Mouse (Mus musculus) spleen, postnatal 4 days (tissue): ENCODE measurements around the gene Zfp664.

Experiments
- DNase-seq, 2 experiments: peaks; one replicate each; pipeline ENCODE4 v3.0.0; 2022; ENCODE audit warnings: low spot score in 2 of 2

Zfp664 gene

GRCm38 (mm10) chr5:124872033-124872432, 9.5 kb downstream of the Zfp664 start:
- no peak for DNase-seq

DNA sequence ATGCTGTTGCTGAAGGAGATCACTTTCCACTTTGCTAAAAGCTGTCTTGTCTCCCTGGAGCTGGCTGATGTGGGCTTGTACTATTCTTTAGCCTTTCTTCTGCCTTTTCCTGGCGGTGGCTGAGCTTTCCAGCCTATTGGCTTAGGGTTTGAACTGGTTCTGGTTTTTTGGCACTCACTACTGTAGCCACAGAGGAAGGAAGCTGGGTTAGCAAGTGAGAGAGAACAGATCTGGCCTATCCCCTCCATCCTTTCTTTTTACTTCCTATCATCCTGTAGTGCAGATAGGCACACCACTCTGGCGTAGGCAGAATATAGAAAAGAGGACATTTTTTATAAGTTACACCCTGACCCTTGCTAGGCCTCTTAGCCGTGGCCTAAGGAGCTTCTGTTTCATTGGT, 10.6 kb downstream of the Zfp664 start:
- no peak for DNase-seq

- DNase-seq: no peak
These were observed 11.6 kb downstream of the Zfp664 start for GRCm38 (mm10) chr5:124873890-124874601.

DNA sequence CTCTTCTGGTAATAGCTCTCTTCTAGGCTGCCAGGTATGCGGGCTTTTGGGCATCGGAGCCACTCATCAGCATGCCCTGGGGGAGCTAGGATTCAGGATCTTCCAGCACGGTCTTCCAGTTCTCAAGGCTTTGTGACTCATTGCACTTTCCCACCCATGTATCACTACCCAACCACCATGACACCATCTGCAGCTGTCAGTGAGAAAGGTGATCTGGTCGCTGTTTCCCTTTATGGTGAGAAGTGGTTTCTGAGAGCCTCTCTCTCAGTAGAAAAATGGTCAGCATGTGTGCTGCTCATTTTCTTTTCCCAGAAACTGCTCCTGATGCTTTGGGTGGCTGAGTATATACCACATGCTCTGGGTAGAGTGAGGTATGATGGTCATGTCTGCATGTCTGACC, 16.8 kb downstream of the Zfp664 start:
- DNase-seq: no peak

GRCm38 (mm10) chr5:124879801-124880200, 17.3 kb downstream of the Zfp664 start:
- no peak for DNase-seq

DNA sequence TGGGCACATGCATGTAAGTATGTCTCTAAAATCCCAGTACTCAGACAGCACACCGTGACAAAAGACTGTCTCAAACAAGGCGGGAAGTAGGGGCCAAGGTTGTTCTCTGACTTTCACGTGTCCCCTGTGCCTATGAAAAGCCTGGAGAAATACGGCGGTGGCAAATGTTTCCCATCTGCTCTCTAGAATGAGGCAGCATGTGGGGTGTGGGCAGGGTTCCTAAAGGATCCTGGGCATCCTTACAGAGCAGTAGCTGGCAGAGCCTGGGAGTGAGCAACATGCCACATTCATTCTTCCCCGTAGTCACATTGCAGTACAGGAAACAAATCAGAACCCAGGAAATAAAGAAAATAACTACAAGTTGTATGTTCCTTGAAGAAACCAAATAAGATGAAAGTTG, 21.4 kb downstream of the Zfp664 start:
- no peak for DNase-seq

DNA sequence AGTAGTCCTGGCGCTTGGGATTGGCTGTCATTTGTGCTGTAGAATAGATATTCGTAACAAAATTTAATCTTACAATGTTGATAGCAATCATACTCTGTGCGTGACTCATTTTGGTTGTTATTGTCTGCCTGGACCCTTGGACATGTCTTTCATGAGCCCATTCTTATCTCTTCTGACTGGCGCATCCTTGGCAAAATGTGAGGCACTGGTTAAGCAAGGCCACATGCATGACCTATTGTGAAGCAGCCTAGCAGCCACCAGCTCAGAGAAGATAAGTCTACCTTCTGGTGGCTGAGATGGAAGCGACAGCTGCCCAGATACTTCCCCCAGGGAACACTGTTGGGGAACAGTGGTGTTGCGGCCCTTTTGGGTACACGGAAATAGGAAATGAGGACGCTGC, 26.2 kb downstream of the Zfp664 start:
- DNase-seq: no peak

DNA sequence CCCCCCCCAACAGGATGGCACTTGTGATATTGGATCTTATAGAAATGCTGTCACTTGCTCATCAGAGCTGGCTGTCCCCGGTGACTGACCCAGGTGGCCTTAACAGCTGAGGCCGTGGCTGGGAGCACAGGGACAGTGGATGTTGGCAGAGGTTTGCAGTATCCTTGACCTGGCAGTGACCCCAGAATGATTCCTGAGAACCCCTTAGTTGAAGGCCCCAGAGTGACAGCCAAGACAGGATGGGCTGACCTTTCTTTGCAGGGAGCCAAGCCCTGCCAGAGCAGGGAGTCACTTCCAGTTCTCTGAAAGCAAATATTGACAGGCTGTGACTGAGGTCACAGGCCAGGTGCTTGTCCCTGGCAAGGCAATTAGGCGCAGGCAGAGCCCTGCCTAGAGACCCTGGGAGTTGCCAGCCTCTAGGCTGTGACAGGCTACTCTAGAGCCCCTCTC, 29.5 kb downstream of the Zfp664 start:
- DNase-seq: no peak

DNA sequence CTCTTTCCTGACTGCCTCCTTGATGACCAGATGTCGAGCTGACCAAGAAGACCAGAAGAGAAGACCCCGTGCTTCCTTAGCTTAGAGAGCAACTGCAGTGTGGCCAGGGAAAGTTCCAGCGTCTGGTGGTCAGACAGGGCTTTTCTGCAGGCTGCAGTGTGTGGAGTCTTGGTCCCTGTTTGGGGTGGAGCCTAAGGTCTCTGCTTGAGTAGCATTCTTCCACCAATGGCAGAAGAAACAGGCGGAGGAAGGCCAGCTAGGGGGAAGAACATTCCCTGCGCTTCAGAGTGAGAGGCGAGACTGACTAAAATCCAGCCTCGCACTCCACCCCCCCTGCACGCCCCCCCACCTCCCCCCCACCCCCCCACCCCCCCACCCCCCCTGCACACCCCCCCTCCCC, 33.6 kb downstream of the Zfp664 start:
- DNase-seq: no peak

DNA sequence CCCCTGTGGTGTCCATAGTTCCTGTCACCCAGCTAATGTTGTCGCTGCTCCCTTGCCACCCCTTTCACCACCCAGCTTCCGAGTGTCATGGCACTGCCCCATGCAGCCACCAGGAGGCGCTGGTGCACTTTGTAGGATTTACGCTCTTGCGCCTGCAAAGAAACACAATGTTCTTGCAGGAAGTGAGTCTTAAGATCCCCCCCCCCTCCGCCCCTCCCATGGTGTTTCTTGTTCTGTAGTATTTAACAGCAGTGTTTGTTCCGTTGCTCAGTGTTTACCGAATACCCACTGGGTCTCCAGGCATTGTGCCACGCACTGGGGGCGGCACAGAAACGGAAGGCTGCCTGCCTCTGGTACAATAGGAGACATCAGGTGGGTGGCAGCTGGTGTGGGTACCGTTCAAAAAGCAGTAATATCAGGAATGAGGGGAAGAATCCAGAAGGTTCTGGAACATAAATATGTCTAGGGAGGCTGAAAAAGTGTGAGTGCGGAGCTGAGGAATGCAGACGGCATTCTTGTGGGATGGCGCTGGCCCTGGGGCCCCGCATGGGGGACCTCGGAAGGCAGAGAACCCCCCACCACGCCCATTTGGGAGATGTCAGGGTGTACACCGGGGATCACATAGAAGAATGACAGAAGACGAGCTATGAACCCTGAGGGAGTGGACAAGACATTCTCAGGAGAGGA, 37.6 kb downstream of the Zfp664 start:
- peak; percentile 78 to 94 for DNase-seq

DNA sequence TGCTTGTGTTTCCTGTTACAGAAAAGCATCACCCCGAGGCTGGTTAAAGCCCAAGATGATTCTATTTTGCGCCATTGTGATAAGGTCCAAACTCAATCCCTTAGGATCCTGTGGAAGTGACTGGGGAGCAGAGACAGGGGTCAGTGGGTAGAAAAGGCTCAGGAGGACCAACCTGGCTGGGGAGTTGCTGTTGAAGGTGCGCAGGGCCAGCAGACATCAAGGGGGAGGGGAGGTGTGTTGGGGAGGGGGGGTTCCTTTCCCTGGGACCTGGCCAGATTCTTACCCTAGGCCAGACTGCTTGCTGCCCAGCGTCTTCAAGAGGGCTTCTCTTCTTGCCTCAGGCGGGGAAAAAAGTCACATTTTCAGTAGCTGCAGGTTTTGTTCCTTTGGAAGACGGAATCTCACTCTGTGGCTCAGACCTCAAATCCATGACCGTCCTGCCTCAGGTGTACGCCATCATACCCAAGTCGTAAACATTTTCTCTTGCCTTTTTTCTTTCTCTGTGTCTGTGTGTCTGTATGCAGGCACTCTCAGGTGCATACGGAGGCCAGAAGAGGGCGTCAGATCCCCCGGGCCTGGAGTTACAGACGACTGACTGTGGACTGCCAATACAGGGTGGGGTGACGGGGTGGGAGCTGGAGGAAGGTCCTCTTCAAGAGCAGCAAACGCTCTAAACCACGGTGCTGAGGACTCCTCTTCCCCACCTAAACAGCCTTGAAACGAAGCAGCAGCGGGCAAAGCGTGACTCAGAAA, 38.4 kb downstream of the Zfp664 start:
- DNase-seq: no peak

DNA sequence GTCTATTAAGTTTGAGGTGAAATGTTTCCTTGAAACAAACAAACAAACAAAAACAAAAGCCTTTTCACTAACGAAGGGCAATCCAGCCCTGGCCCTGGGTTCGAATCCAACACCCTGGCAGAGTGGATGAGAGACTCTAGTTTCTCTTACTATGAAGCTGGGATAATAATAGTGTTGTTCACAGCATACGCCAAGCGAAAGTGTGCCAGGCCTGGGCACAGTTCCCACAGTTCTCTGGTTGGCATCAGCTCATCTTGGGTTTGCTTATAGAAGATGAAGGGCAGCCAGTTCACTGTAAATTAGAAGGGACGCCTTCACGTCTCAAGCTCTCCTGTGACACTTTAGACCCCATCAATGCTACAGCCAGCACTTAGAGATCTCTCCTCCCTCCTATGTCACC, 39.2 kb downstream of the Zfp664 start:
- DNase-seq: no peak

GRCm38 (mm10) chr5:124902195-124902594, 39.7 kb downstream of the Zfp664 start:
- DNase-seq: no peak

- no peak for DNase-seq
These were observed 41.4 kb downstream of the Zfp664 start for GRCm38 (mm10) chr5:124903852-124904251.

- DNase-seq: no peak
These were observed 44.4 kb downstream of the Zfp664 start for GRCm38 (mm10) chr5:124906890-124907289.

DNA sequence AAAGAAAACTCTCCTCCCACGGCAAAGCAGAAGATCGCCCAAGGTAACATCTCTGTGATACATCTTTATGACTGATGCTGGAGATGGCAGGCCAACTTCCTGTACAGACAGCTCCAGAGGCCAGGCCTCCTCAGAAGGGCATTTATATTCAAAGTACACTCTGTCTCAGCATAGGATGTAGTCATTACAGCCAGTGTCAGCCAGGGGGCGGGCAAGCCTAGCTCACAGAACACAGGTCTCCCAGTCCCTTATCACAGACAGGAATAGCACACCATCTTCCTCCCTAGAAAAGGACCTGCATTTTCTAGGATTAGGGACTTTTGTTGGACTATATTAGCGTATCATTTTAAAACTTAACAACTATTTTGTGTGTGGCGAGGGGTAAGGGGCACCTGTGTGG, 46.4 kb downstream of the Zfp664 start:
- peak; percentile 64 to 82 for DNase-seq

- no peak for DNase-seq
These were observed 49.8 kb downstream of the Zfp664 start for GRCm38 (mm10) chr5:124912276-124912675.

GRCm38 (mm10) chr5:124912946-124913933, 50.7 kb downstream of the Zfp664 start:
- DNase-seq: no peak

GRCm38 (mm10) chr5:124919798-124920197, 57.3 kb downstream of the Zfp664 start:
- no peak for DNase-seq

GRCm38 (mm10) chr5:124921410-124921809, 58.9 kb downstream of the Zfp664 start:
- no peak for DNase-seq
